Mouse (Mus musculus): ENCODE data around the gene Pcbd1.

Pcbd1 gene

DNA sequence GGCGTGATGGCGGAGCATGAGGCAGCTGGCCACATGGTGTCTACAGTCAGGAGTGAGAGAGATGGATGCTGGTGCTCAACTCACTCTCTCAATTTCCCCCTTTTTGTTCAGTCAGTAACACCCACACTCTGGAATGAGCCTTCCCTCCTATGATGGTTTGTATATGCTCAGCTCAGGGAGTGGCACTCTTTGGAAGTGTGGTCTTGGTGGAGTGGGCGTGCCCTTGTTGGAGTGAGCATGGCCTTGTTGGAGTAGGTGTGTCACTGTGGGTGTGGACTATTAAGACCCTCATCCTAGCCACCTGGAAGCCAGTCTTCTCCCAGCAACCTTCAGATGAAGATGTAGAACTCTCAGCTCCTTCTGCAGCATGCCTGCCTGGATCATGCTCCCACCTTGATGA lies 13.5 kb upstream of the Pcbd1 start:
- ChIA-PET CTCF (interaction anchor here in 2 of 4 experiments (0.6 to 1.2 kb wide), 2 partner anchors 23 to 324 kb away, joined by 4 to 5 read pairs; no protein-coding TSS in a partner anchor), POLR2A (interaction anchor here in 3 of 4 experiments (0.7 to 1.2 kb wide), 6 partner anchors 11 to 245 kb away, joined by 3 to 5 read pairs (median 3); no protein-coding TSS in a partner anchor)

DNA sequence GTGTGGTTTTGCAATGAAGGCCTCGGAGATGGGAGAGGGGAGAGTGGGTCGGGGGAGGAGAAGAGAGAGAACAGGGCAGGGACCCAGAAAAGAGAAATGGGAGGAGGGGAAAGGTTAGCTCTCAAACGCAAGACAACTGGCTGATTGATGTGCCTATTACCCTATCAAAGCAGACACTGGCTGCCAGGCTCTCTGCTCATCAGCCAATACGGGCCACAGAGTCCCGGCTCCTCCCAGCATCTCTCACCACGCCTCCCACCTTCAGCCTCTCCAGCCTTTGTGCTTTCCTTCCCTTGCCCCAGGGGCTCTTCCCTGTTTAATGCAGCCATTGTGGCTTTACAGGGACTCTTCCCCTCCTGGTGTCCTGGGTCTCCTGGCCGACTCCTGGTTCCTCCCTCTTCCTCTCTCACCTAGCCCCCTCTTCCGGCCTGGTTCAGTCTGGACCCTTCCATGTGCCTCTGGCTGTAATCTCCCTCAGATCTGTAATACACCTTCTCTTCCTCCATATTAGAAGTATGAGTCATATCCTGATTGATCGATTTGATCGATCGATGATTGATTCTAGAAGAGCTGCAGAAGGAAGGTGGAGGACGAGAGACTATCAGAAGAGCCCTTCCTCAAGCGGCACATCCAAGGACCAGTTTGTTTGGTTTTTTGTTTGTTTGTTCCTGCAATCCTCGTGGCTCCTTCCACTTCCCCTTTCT lies 8.8 kb upstream of the Pcbd1 start:
- CTCF ChIA-PET: interaction anchor here (0.5 to 1.8 kb wide), 31 partner anchors 11 to 411 kb away, joined by 3 to 9 read pairs (median 4); partner anchors contain the start of genes Lrrc20 (in 1 of the 4) and Slc29a3 (in 1 of the 4)
- POLR2A ChIA-PET: interaction anchor here in 3 of 4 experiments (0.6 to 2.3 kb wide), 42 partner anchors 8 to 749 kb away, joined by 3 to 25 read pairs (median 4); partner anchors contain the start of genes Adamts14 (in 1 of the 3), Eif4ebp2 (in 1 of the 3), Sgpl1 (in 1 of the 3) and Unc5b (in 1 of the 3)

DNA sequence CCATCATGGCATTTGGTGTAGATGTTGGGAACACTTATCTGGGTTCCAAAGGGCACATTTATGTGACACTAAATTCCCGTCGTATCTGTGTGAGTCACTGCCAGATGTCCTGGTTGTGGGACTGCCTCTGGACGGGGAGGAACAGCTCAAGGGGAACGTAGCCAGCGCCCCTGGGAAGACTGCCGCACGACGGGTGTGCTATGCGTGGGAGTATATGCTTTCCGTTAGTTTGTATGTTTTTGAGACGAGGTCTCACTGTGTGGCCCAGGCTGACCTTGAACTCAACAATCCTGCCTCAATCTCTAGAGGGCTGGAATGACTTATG lies 8.2 kb upstream of the Pcbd1 start:
- ChIA-PET CTCF (interaction anchor here in 2 of 4 experiments (0.7 to 1.8 kb wide), 10 partner anchors 12 to 411 kb away, joined by 3 to 9 read pairs (median 4); partner anchors contain the start of gene Slc29a3 (in 1 of the 2)), POLR2A (interaction anchor here in 3 of 4 experiments (1.1 to 2.3 kb wide), 16 partner anchors 9 to 748 kb away, joined by 3 to 25 read pairs (median 5); partner anchors contain the start of genes Eif4ebp2 (in 1 of the 3), Sgpl1 (in 1 of the 3) and Unc5b (in 1 of the 3))

DNA sequence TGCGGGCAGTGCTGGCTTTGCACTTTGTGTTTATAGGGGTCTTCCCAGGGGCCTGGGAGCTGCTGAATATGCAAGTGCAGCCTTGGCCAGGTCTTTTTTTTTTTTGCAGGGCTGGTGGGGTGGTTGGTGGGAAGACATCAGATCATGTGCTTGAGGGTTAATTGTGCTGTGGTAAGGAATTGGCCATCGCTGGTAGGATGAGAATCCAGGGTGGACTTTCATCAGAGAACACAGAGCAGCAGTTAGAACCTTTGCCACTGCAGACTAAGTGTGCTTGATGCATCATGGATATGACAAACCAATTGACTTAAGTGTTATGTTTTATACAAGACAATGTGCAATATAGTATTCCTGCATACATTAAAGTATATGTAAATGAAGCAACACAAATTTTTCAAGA lies 3.8 kb upstream of the Pcbd1 start:
- ChIA-PET CTCF (interaction anchor here in 1 of 4 experiments (2.0 kb wide), 1 partner anchor 16 kb away, joined by 5 read pairs; no protein-coding TSS in a partner anchor), POLR2A (interaction anchor here in 3 of 4 experiments (0.7 to 1.3 kb wide), 5 partner anchors 9 to 368 kb away, joined by 3 read pairs; no protein-coding TSS in a partner anchor)

DNA sequence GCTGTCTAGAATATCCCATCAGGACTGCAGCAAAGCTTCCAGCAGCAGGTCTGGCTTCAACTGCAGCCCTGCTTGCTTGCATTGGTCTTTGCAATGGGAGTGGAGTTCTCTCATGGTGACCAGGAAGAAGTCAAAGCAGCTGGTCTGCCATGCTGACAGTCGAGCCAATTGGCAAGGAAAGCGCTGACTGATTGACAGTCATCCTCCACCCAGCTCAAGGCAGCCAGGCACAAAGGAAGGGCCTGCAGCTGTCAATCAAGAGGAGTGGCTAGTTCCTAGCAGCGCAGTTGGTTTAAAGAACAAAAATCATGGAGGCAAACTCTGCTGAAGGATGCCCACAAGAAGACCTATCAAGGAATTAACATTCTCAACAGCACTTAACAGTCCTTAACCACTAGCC lies 2.6 kb upstream of the Pcbd1 start:
- CTCF ChIA-PET: interaction anchor here in 3 of 4 experiments (0.5 to 2.0 kb wide), 5 partner anchors 17 to 326 kb away, joined by 3 to 5 read pairs (median 4); no protein-coding TSS in a partner anchor
- POLR2A ChIA-PET: interaction anchor here in 2 of 4 experiments (0.6 to 1.5 kb wide), 16 partner anchors 8 to 472 kb away, joined by 3 to 7 read pairs (median 3); partner anchors contain the start of gene Sgpl1 (in 1 of the 2)

DNA sequence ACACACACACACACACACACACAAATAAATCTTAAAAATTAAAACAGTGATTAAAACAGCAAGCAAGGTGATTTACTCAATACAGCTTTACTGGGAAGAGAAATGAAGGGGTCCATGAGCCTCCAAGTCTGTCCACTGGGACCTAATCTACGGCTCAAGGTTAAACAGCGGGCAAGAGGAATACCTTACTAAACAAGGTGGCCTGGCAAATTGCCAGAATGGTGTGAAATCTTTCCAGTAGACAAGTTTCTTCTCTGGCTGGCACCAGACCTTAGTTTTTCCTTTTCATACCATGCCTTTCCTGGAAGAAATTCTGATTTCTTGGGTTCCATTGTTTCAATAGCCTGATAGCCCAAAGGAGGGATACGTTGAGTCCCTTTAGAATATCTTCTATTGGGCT lies 663 bp upstream of the Pcbd1 start:
- ChIA-PET POLR2A (no interaction called here), CTCF (no interaction called here)

DNA sequence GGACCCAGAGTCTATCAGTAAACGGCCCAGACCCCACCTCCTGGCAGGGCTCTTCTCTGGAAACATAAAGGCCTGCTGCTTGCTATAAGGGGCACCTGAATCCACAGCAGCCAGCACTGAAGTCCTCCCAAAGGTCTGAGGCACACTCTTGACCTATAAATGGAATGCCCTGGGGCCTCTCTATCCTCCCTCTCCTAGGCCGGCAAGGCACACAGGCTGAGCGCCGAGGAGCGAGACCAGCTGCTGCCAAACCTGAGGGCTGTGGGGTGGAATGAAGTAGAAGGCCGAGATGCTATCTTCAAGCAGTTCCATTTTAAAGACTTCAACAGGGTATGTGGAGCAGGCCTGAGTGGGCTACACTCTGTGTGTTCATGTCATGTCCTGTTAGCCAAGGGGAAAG lies 2.7 kb downstream of the Pcbd1 start:
- ChIA-PET CTCF (no interaction called here), POLR2A (interaction anchor here in 1 of 4 experiments (1.1 kb wide), 1 partner anchor 10 kb away, joined by 3 read pairs; no protein-coding TSS in a partner anchor)

DNA sequence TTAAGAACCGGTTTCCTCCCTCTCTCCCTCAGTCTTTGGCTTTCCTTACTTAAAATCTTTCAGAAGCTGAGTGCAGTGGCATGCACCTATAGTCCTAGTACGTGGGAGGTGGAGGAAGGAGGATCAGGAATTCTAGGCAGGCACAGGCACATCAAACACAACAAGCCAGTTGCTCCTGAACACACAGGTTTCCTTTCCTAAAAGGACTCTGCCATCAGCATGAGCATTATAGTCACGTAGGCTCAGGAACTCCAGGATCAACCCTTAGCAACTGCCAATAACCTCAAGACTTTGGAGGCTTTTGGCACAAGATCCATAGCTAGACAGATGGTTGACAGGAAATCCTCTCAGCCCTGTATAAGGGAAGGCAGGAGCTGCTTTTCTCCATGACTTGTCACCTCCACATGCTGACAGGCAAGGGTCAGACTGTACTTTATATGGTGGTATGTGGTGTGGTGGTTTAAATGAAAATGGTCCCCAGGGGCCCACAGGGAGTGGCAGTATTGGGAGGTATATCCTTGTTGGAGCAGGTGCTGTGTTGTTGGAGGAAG lies 14.5 kb downstream of the Pcbd1 start:
- ChIA-PET CTCF (no interaction called here), POLR2A (interaction anchor here in 1 of 4 experiments (0.5 to 2.0 kb wide), 2 partner anchors 9 to 317 kb away, joined by 4 to 6 read pairs; no protein-coding TSS in a partner anchor)

DNA sequence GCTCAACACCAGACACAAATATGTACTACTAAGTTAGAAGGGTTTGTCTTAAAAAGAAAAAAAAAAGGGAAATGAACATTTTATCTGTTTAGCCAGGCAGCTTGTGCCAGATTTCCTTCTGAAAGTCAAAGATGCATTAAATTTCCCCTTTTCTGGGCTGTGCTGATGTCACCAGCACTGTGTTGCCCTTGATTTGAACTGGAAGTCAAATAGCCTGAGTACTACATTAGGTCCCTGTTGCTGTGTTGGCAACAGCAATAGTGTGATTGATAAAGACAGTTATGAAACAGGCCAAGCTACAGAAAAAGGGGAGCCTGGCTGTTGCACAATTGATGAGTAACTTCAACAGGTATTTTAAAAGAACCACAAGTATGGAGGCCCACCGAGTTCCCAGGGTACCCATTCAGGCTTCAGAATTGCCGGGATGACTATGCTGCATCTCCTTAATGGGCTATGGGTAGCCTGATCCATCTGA lies 25.2 kb downstream of the Pcbd1 start:
- POLR2A ChIA-PET: interaction anchor here in 1 of 4 experiments (1.0 kb wide), 1 partner anchor 24 kb away, joined by 4 read pairs; no protein-coding TSS in a partner anchor
- CTCF ChIA-PET: no interaction called here

DNA sequence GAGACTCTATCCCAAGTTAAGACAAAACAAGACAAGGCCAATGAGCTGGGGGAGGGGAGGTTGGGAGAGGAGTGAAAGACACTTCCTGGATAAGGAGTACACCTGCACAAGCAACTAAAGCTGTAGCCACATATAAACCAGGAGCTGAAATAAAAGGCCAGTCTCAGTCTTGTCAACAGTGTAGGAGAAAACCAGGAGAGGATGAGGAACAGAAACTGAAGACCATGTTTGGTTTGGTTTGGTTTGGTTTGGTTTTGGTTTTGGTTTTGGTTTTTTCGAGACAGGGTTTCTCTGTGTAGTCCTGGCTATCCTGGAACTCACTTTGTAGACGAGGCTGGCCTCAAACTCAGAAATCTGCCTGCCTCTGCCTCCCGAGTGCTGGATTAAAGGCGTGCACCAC lies 32.6 kb downstream of the Pcbd1 start:
- ChIA-PET POLR2A (interaction anchor here in 2 of 4 experiments (0.5 to 1.8 kb wide), 4 partner anchors 12 to 215 kb away, joined by 3 to 5 read pairs (median 4); partner anchors contain the start of gene Sgpl1 (in 1 of the 2)), CTCF (interaction anchor here in 3 of 4 experiments (0.6 to 0.9 kb wide), 3 partner anchors 12 to 362 kb away, joined by 3 read pairs; no protein-coding TSS in a partner anchor)

DNA sequence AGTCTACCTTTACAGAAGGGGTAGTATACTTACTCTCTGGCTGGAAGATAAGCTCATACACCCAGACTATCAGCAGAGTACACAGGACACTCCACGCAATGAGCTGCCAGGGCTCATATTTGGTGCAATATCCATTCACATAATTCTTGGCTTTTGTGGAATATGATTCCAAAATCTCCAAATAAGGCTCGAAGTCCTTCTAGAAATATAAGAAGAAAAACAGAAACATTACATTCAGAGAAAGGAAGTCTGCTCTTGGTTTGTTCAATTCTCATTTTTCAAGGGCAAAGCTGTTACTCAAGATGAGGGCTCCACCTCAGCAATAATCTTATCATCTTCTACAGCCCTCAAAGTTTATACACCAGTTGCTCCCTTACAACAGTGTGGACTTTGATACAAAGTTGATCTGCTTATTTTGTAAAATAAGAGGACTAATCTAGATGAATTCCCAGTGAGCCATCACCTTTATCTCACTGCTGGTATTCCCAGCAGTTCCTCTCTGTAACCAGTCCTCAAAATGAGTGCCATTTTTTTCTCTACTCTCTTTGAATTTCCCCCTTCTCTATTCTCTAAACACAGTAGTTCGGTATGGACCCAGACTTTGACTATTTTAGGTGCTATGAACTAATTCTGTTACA lies 34.3 kb downstream of the Pcbd1 start:
- CTCF ChIA-PET: no interaction called here
- POLR2A ChIA-PET: interaction anchor here in 2 of 4 experiments (0.5 to 1.1 kb wide), 3 partner anchors 24 to 296 kb away, joined by 3 read pairs; partner anchors contain the start of gene Sgpl1 (in 1 of the 2)

DNA sequence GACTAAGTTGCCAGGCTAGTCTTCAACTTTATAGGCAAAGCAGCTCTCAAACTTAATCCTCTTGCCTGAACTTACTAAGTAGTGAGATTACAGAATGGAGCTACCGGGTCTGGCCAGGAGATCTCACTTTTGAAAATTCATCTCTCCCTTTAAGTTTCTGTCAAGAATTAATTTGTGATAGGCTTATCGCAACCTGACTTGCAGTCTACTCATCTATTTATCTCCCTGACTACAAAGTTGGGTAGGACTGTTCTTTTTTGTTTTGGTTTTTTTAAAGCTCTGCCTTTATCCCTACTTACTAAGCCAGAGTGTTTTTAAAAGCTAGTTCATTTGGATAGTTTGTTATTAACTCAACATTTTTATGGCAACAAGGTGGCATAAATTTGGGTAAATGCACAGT lies 35.3 kb downstream of the Pcbd1 start:
- ChIA-PET POLR2A (interaction anchor here in 1 of 4 experiments (0.7 kb wide), 1 partner anchor 22 kb away, joined by 3 read pairs; no protein-coding TSS in a partner anchor), CTCF (no interaction called here)

DNA sequence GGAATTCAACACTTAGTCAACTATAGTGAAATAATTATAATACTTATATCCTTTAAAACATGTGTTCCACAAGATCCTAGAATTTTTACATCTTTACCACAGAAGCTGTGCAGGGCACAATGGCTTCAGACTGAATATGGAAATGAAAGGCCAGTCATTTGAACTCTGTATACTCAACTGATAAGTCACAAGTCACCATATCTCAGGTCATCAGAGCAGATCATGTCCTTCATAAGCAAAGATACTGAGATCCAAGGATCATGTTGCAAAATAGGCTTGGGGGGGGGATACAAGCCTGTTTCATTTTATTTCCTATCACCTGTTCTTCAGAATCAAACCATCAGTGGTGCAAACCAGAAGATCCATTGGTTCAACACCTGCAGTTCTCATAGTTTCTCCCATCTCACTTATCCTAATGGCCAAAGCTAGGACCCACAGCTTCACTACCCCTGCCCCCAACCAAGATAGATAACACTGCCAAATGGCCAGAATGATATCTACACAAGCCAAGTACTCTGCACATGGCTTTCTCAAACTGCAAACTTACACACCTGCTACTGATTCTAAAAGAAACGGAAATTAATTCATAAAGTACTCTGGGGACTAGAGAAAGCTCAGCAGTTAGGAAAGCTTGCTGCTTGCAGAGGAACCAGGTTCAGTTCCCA lies 39.7 kb downstream of the Pcbd1 start:
- ChIA-PET CTCF (no interaction called here), POLR2A (interaction anchor here in 2 of 4 experiments (0.6 to 1.5 kb wide), 2 partner anchors 17 to 1048 kb away, joined by 4 to 5 read pairs; no protein-coding TSS in a partner anchor)

DNA sequence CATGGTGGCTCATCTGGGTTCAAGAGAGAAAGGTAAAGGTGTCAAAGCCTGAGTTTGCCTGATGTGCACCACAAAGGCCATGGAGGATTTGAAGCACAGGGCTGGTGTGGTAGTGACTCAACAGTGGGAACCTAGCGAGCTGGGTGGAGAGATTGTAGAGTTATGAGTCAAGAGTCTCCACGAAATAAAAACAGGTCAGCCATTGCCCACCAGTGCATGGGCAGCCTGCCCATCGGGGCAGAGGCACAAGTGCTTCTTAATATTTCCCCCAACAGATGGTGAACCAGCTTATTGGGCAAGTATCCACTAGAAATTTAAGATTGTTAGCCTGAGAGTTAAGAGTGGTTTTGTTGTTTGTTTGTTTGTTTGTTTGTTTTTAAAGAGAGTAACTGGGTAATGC lies 41.8 kb downstream of the Pcbd1 start:
- POLR2A ChIA-PET: interaction anchor here in 1 of 4 experiments (0.6 kb wide), 1 partner anchor 29 kb away, joined by 3 read pairs; no protein-coding TSS in a partner anchor
- CTCF ChIA-PET: interaction anchor here in 1 of 4 experiments (0.8 kb wide), 1 partner anchor 371 kb away, joined by 3 read pairs; no protein-coding TSS in a partner anchor

DNA sequence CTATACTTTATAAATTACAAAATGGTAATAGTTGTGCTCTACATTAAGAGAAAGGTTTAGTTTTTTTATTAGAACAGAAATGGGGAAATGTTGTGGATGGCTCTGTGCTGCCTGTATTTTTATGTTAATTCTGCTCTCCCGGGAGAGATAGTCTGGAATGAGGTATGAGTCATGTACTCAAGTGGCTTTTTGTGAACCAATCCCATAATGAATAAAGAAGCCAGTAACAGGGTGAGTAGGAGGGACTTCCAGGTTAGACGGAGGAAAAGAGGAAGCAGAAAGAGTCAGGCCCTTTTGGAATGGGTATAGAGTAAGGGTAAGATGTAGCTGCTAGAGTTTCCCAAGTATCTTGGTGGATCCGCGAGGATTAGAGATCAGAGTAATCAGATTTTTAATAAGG lies 44.9 kb downstream of the Pcbd1 start:
- CTCF ChIA-PET: interaction anchor here in 1 of 4 experiments (0.7 kb wide), 1 partner anchor 284 kb away, joined by 4 read pairs; the partner anchor contains the start of gene Nodal
- POLR2A ChIA-PET: interaction anchor here in 1 of 4 experiments (1.5 to 3.8 kb wide), 2 partner anchors 12 to 13 kb away, joined by 4 to 15 read pairs; partner anchors contain the start of gene Sgpl1

DNA sequence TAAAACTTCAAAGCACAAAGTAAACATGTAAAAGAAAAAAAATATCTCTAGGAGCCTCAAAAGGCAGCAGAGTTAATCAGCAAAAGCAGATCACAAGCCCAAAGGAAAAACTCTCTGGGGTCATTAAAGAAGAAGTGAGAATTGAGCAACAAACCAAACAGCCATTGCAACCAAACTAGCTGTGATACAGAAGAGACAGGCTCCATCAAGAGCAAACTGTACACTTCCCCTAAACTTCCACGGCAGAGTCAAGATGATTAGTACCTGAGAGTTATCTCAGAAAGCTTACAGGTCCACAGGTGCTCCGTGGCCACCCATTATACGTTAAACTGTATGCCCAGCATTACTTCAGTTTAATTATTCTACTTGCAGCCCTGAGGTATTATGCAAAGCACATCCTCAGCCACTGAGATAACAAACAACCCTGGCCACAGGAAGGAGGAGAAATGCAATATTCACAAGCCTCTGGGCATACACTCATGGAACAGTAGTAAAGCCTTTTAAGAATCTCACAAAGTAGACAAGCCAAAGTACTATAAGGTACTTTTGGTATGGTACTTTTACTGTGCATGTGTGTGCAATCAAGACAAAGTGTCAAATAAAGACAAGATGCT lies 46.2 kb downstream of the Pcbd1 start:
- CTCF ChIA-PET: interaction anchor here in 1 of 4 experiments (0.6 kb wide), 1 partner anchor 67 kb away, joined by 6 read pairs; no protein-coding TSS in a partner anchor

DNA sequence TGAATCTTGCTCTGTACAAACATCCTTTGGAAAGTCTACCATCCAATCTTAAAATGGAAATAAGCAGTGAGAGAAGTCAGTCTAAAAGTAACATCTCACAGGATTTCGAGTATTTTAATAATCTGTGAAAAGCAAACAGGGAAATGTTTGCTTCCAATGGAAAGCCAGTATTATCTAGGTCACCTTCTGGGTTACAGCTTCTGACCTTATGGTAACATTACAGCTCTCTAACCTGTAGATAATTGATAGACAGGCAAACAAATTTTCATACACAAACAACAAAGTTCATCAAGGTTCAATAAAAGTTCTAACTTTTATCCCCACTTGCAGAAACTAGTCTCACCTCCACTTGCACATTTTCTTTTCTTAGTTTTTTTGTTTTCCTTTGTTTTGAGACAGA lies 48.4 kb downstream of the Pcbd1 start:
- POLR2A ChIA-PET: no interaction called here

More for the DNA sequence above, 46.2 kb downstream of the Pcbd1 start:
- POLR2A ChIA-PET: interaction anchor here in 2 of 4 experiments (1.0 to 3.8 kb wide), 3 partner anchors 8 to 11 kb away, joined by 3 to 15 read pairs (median 4); partner anchors contain the start of gene Sgpl1 (in 1 of the 2)

More for the DNA sequence above, 48.4 kb downstream of the Pcbd1 start:
- CTCF ChIA-PET: no interaction called here

Data from embryonic stem cell, embryonic (primary cell).